Mouse (Mus musculus) lung, embryonic 15.5 days (tissue): ENCODE measurements around the gene 4930513O06Rik. TPM values are rescaled to one million over a fixed set of nuclear protein-coding genes. Genes with fewer than 3 reads are reported as not detected.

Source experiments
- ATAC-seq: fragments of 200-750 bp; cut with Nextera tagmentation; 2 replicates; pipeline ENCODE4 v1.8.0; 2017; ENCODE audit warnings: moderate number of reproducible peaks, borderline replicate concordance; ENCODE audit not compliant: low FRiP score, low TSS enrichment; ENCODE audit errors: extremely low read depth
- H3K27ac ChIP-seq: fragments of 300-500 bp; sonication (generic); 2 replicates; pipeline ENCODE4 v1.5.1; 2015; ENCODE audit warnings: moderate library complexity, mild to moderate bottlenecking, inconsistent platforms
- H3K27me3 ChIP-seq: fragments of 300-500 bp; sonication (generic); 2 replicates; pipeline ENCODE4 v1.6.1; 2015; ENCODE audit warnings: inconsistent platforms
- H3K36me3 ChIP-seq: fragments of 300-500 bp; sonication (generic); 2 replicates; pipeline ENCODE4 v1.6.1; 2015; ENCODE audit warnings: inconsistent platforms
- H3K4me1 ChIP-seq: fragments of 300-500 bp; sonication (generic); 2 replicates; pipeline ENCODE4 v1.6.1; 2015; ENCODE audit warnings: inconsistent platforms
- H3K4me2 ChIP-seq: fragments of 300-500 bp; sonication (generic); 2 replicates; pipeline ENCODE4 v1.6.1; 2015; ENCODE audit warnings: inconsistent platforms, mild to moderate bottlenecking, moderate library complexity
- H3K4me3 ChIP-seq: fragments of 300-500 bp; sonication (generic); 2 replicates; pipeline ENCODE4 v1.5.1; 2015; ENCODE audit warnings: mild to moderate bottlenecking, inconsistent platforms
- H3K9ac ChIP-seq: fragments of 300-500 bp; sonication (generic); 2 replicates; pipeline ENCODE4 v1.6.1; 2015; ENCODE audit warnings: inconsistent platforms
- H3K9me3 ChIP-seq: fragments of 300-500 bp; sonication (generic); 2 replicates; pipeline ENCODE4 v1.6.1; 2016; ENCODE audit warnings: inconsistent platforms
- WGBS: fragments of 180-500 bp; shearing (Covaris S2); methylation state at CpG from one replicate; pipeline ENCODE4 v1.1.7; 2015; 5-methylcytosine and 5-hydroxymethylcytosine counted together
- polyA plus RNA-seq: library from polyadenylated mRNA; unstranded; fragments of >200 nt; fragmentation: Nextera tagmentation; extraction: Ambion mirVana; gene quantifications from 2 replicates; pipeline ENCODE4 v1.2.1, GENCODE M21; 2015

Gene 4930513O06Rik
- polyA plus RNA-seq = not detected in 2 replicates

DNA sequence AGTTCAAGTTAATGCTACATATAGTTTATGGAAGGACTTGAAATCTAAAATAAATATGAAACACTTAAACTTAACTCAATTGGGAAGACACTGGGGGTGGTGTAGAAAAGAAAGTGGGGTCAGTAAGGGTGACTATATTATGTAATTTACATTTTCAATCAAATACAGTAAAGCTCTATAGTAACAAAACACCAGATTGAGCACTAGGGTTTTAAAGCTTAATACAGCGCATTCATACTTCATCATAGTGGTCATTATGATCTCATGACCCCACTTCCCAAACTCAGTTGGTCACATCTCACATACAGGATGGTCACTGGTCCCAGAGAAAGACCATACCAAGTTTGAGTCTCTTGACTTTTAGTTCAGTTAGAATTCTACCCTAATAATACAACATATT lies at the start of gene 4930513O06Rik:
TSS of gene 4930513O06Rik (plus strand) at position 301 of the 400 bp plus-strand sequence.
- H3K4me2 ChIP-seq = no peak within 1 kb of the TSS
- no peaks in the 10 kb centered on the region for H3K36me3 ChIP-seq
- no peak within 1 kb of the TSS for H3K9ac ChIP-seq
- H3K27me3 ChIP-seq = no peaks in the 10 kb centered on the region
- no peaks in the 10 kb centered on the region for H3K9me3 ChIP-seq
- no peak within 1 kb of the TSS for H3K27ac ChIP-seq
- 79% methylated on average over 1 of the region's 1 CpGs for WGBS
- ATAC-seq = no peak
- no peaks in the 10 kb centered on the region for H3K4me1 ChIP-seq
- no peak within 1 kb of the TSS for H3K4me3 ChIP-seq

DNA sequence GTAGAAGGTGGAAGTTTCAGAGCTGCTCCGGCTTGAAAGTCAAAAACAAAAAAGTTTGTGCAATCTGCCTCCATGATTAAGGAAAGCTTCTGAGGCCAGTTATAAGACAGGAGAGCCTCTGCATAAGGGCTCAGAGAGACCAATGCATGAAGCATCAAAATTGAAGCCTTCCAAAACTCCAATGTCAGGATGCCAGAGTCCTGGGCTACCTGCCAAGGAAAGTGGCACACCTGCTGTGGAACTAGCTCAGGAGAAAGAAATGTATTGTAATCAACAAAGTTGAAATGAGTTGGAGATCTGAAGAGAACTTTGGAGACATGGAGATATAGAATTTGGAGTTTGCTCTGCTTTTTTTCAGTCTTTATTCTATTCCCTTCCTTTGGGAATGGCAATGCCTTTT lies 48.4 kb upstream of the 4930513O06Rik start:
- 72% methylated on average over 1 of the region's 1 CpGs for WGBS
- Histone ChIP-seq H3K4me2 (no peak overlapping the region), H3K4me3 (no peak overlapping the region), H3K4me1 (no peaks in the 10 kb centered on the region), H3K9ac (no peak overlapping the region), H3K36me3 (no peaks in the 10 kb centered on the region), H3K9me3 (no peaks in the 10 kb centered on the region), H3K27ac (no peak overlapping the region), H3K27me3 (no peaks in the 10 kb centered on the region)
- ATAC-seq = no peak

DNA sequence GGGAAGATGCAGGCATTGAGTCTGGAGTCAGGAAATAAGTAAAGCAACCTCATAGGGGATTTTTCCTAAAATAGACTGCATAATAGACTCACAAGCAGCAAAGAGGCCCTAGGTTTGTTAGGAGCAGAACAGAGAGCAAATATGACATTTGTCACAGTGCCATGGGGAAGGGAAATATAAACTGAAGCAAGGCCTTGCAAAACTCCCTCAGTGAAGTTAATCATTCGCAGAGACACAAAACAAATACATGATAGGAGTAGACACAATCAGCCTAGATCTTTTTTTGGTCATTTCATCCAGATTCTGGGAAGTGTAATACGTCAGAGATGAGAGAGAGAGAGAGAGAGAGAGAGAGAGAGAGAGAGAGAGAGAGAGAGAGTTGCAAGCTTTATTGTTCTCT lies 46.7 kb upstream of the 4930513O06Rik start:
- Histone ChIP-seq H3K4me2 (no peak overlapping the region), H3K27ac (no peak overlapping the region), H3K9ac (no peak overlapping the region), H3K4me1 (no peaks in the 10 kb centered on the region), H3K9me3 (no peaks in the 10 kb centered on the region), H3K27me3 (no peaks in the 10 kb centered on the region), H3K4me3 (no peak overlapping the region), H3K36me3 (no peaks in the 10 kb centered on the region)
- WGBS = 27% methylated on average over 2 of the region's 2 CpGs
- ATAC-seq = no peak

DNA sequence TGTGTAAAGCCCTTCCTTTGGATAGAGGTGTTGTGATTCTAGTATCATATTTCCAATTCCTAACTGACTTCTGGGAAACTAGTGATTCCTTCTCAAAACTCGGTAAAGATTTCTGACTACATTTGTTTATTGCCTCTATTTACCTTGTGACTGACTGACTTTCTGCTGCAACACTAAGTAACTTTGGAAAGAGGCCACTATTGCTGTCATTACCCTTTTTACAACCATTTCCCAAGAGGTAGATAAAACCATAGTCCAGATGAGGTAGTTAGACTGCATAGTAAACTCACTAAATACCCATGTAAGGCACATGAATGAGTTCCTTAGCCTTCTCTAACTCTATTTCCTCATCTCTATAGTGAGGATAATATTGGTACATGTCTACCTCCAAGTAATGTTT lies 44.9 kb upstream of the 4930513O06Rik start:
- ATAC-seq = no peak
- no peak overlapping the region for H3K27ac ChIP-seq

DNA sequence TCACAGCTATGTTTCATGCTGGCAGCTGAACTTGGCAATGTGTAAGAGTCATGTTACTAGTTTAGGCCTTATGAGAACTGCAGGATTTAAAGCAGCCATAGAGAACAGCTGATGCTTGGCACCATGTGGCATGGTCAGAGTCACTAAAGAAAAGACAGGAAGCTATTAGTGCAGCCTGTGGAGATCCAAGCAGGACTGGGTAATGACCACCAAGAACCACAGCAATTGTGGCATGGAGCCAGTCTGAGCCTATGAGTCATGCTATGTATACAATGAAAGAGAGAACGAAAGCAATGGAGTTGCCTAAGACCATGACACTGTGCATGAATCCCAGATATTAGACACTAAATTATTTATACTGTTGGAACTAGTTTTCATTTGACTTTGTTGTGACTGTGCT lies 34.1 kb upstream of the 4930513O06Rik start:
- ATAC-seq = peak; percentile 76; the same call in 1 of the 2 replicates
- Histone ChIP-seq H3K9ac (no peak overlapping the region), H3K4me1 (no peaks in the 10 kb centered on the region), H3K27me3 (no peaks in the 10 kb centered on the region), H3K27ac (peak overlapping the region; percentile 6; the same call in 1 of the 2 replicates), H3K4me2 (no peak overlapping the region), H3K9me3 (no peaks in the 10 kb centered on the region), H3K36me3 (no peaks in the 10 kb centered on the region), H3K4me3 (no peak overlapping the region)
- 18% methylated on average over 1 of the region's 1 CpGs for WGBS

More for the DNA sequence above, 44.9 kb upstream of the 4930513O06Rik start:
- no peaks in the 10 kb centered on the region for H3K27me3 ChIP-seq
- no peaks in the 10 kb centered on the region for H3K4me1 ChIP-seq
- no peaks in the 10 kb centered on the region for H3K36me3 ChIP-seq
- no peaks in the 10 kb centered on the region for H3K9me3 ChIP-seq
- no peak overlapping the region for H3K4me2 ChIP-seq
- H3K9ac ChIP-seq = no peak overlapping the region
- H3K4me3 ChIP-seq = no peak overlapping the region
- WGBS = 67% methylated on average over 1 of the region's 1 CpGs

DNA sequence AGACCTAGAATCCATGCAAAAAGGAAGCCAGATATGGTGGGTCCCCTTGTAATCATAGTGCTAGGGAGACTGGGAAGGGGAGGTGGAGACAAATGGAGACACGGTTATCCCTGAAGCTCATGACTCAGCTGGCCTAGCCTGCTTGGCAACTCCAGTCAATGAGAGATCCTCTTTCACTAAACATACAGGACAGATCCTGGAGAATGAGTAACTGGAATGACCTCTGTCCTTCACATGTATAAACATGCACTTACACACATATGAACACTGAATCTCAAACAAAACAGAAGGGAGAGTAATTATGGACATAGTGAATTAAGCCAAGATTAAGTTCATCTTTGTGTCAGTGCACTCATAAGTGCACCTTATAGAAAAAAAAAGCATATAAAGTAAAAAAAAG lies 32.9 kb upstream of the 4930513O06Rik start:
- H3K9me3 ChIP-seq = no peaks in the 10 kb centered on the region
- no peaks in the 10 kb centered on the region for H3K4me1 ChIP-seq
- WGBS = 71% methylated on average over 1 of the region's 1 CpGs
- H3K27ac ChIP-seq = no peak overlapping the region
- no peaks in the 10 kb centered on the region for H3K27me3 ChIP-seq
- no peak for ATAC-seq
- no peak overlapping the region for H3K4me3 ChIP-seq
- H3K9ac ChIP-seq = no peak overlapping the region
- H3K4me2 ChIP-seq = no peak overlapping the region
- H3K36me3 ChIP-seq = no peaks in the 10 kb centered on the region

DNA sequence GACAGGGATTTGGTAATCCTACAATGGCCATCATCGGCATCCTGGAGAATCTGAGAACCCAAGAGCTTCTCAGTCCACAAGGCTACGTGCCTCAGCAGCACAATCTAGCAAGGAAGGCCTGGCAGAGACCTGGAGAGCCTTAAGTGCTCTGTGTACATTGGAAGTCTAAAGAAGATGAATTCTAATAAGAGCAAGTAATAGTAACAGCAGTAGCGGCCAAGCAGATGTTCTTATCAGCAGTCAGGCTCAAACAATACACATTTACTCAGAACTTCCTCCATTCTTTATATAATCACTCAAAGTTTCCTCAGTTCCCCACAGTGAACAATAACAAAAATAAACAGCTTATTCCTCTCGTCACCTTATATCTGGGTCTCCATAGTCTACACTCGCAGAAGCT lies 22.0 kb upstream of the 4930513O06Rik start:
- Histone ChIP-seq H3K4me1 (no peaks in the 10 kb centered on the region), H3K4me2 (no peak overlapping the region), H3K27me3 (no peaks in the 10 kb centered on the region), H3K27ac (no peak overlapping the region), H3K9me3 (no peaks in the 10 kb centered on the region), H3K36me3 (no peaks in the 10 kb centered on the region), H3K9ac (no peak overlapping the region), H3K4me3 (no peak overlapping the region)
- WGBS = 66% methylated on average over 5 of the region's 5 CpGs
- no peak for ATAC-seq

DNA sequence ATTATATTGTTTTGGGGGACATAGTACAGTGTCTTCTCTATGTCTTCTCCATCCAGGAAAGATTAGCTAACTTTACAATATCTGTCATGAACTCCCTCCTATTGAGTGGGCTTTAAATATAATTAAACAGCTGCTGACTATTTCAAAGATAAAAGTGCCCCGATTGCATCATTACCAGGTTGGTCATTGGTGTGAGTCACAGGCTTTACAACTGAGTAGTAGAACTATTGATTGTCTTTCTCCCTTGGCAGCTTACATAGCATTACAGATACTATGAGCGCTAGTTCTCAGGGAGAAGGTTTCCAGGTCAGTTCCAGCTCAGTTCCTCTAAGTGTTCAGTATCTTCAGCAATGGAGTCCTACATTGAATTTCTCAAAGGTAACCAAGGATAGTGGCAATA lies 7.5 kb upstream of the 4930513O06Rik start:
- H3K4me3 ChIP-seq = no peak overlapping the region
- no peaks in the 10 kb centered on the region for H3K9me3 ChIP-seq
- H3K4me2 ChIP-seq = no peak overlapping the region
- no peaks in the 10 kb centered on the region for H3K27me3 ChIP-seq
- no peaks in the 10 kb centered on the region for H3K4me1 ChIP-seq
- no peak overlapping the region for H3K27ac ChIP-seq
- H3K9ac ChIP-seq = no peak overlapping the region
- 92% methylated on average over 2 of the region's 2 CpGs for WGBS
- H3K36me3 ChIP-seq = no peaks in the 10 kb centered on the region
- no peak for ATAC-seq

DNA sequence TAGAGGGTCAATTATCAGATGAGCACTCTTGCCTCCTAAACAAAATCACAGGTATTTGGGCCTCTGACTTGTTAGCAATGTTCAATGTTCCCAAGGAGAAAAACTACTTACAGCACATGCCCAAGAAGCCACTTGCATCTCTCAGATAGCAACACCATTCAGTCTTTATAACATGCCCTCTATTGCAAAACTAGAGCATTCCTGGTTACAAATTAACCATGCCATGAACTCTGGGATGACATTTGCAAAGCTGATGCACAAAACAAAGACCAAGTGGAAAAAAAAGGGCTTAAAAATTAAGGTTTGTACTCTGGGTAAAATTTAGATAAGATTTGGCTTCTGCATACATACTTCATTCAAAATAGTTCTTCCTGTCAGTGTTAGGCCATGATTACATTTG lies 966 bp upstream of the 4930513O06Rik start, which contains the start of gene Serpina7:
TSS of gene Serpina7 (minus strand) at position 160 of the 400 bp plus-strand sequence.
- no peak for ATAC-seq
- no peak within 1 kb of the TSS for H3K9ac ChIP-seq
- no peak within 1 kb of the TSS for H3K4me2 ChIP-seq
- no peaks in the 10 kb centered on the region for H3K27me3 ChIP-seq
- H3K4me3 ChIP-seq = no peak within 1 kb of the TSS
- H3K27ac ChIP-seq = no peak within 1 kb of the TSS
- H3K9me3 ChIP-seq = no peaks in the 10 kb centered on the region
- no peaks in the 10 kb centered on the region for H3K4me1 ChIP-seq
- H3K36me3 ChIP-seq = no peaks in the 10 kb centered on the region

DNA sequence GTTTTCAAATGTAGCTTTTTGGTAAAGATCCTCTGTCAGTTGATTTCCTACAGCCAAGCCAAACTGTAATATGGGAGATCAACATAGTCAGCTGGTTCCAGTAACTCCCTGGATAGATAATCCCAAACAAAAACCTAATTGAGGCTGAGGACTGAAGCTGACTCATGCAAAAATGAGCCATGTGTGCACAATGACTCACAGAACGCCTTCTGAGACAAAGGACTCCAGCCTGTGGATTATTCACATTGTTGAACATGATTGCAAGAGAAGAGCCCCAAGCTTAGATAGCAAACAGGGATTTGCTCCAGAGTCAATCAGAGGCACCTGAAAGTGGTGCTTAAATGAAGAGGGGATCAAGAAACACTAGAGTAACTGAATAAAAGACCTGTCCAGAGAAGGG lies 11.2 kb downstream of the 4930513O06Rik start:
- H3K27me3 ChIP-seq = no peaks in the 10 kb centered on the region
- 57% methylated on average over 1 of the region's 1 CpGs for WGBS

DNA sequence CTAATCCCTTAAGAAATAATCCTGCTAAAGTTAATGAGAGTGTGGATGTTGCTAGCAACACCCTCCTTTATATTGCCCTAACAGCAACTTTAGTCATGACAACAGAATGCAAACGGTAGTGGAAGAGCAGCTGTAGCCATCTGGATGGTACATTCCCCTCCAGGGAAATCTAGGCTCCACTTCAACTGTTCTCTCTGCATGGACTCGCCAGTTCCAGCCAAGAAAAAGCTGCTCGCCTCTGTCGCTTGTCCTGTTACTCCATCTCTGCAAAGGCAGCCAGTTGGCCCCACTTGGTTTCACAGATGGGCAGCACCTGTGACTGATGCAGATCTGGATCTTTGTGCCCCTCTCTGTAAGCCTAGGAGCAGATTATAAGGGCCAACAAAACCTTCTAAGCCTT lies 48.0 kb downstream of the 4930513O06Rik start:
- Histone ChIP-seq H3K4me1 (no peaks in the 10 kb centered on the region), H3K9me3 (no peaks in the 10 kb centered on the region), H3K27ac (no peak overlapping the region), H3K4me2 (no peak overlapping the region), H3K9ac (no peak overlapping the region), H3K27me3 (no peaks in the 10 kb centered on the region), H3K36me3 (no peaks in the 10 kb centered on the region), H3K4me3 (no peak overlapping the region)
- 57% methylated on average over 4 of the region's 4 CpGs for WGBS
- no peak for ATAC-seq

More for the DNA sequence above, 11.2 kb downstream of the 4930513O06Rik start:
- no peaks in the 10 kb centered on the region for H3K36me3 ChIP-seq
- no peaks in the 10 kb centered on the region for H3K4me1 ChIP-seq
- no peak overlapping the region for H3K27ac ChIP-seq
- H3K4me2 ChIP-seq = no peak overlapping the region
- H3K4me3 ChIP-seq = no peak overlapping the region
- H3K9me3 ChIP-seq = no peaks in the 10 kb centered on the region
- no peak overlapping the region for H3K9ac ChIP-seq
- ATAC-seq = no peak
